Mouse (Mus musculus) MEL (cell line): ENCODE measurements at regions not wholly inside any gene's neighbourhood (a gene's known extent, or its start where the extent isn't known, plus 50 kb on each side); places are given as distances from the start of the nearest gene placed in this dataset.

Source experiments
- DNase-seq: peaks from one replicate; pipeline ENCODE4 v3.0.0; 2011; ENCODE audit warnings: low read depth, low spot score
- H3K27ac ChIP-seq: 2 replicates; pipeline ENCODE4 v1.5.1; 2012; ENCODE audit warnings: low read depth, mild to moderate bottlenecking, control low read depth, low read length, moderate library complexity; ENCODE audit not compliant: control insufficient read depth
- H3K27me3 ChIP-seq, 2 experiments: fragments of 150-350 bp in 1 of 2; sonication (generic) in 1 of 2; 2 replicates each; pipeline ENCODE4 v1.6.1; 2012; ENCODE audit warnings: low read length in 2 of 2, mild to moderate bottlenecking in 2 of 2, improper control_type of control experiment in 1 of 2, moderate library complexity in 1 of 2; ENCODE audit not compliant: insufficient read depth in 2 of 2, control insufficient read depth in 1 of 2
- H3K36me3 ChIP-seq, 2 experiments: 2 replicates each; pipeline ENCODE4 v1.6.1; 2012 to 2014; ENCODE audit warnings: low read length in 2 of 2, improper control_type of control experiment in 1 of 2, inconsistent platforms in 1 of 2, mild to moderate bottlenecking in 1 of 2; ENCODE audit not compliant: insufficient read depth in 2 of 2, control insufficient read depth in 1 of 2
- H3K4me1 ChIP-seq, 2 experiments: fragments of 150-350 bp in 1 of 2; sonication (generic) in 1 of 2; 2 replicates each; pipeline ENCODE4 v1.6.1; 2012; ENCODE audit warnings: low read length in 2 of 2, improper control_type of control experiment in 1 of 2, mild to moderate bottlenecking in 1 of 2; ENCODE audit not compliant: insufficient read depth in 2 of 2, control insufficient read depth in 1 of 2
- H3K4me3 ChIP-seq, 2 experiments: fragments of 150-350 bp in 1 of 2; sonication (generic) in 1 of 2; 2 replicates each; pipeline ENCODE4 v1.5.1; 2012; ENCODE audit warnings: low read depth in 2 of 2, low read length in 2 of 2, mild to moderate bottlenecking in 2 of 2, moderate library complexity in 2 of 2, control low read depth in 1 of 2, improper control_type of control experiment in 1 of 2; ENCODE audit not compliant: control insufficient read depth in 1 of 2, insufficient read depth in 1 of 2
- H3K79me2 ChIP-seq: 2 replicates; pipeline ENCODE4 v1.6.1; 2012; ENCODE audit warnings: mild to moderate bottlenecking, low read length, moderate library complexity; ENCODE audit not compliant: control insufficient read depth, poor library complexity, insufficient read depth
- H3K9ac ChIP-seq: 2 replicates; pipeline ENCODE4 v1.6.1; 2012; ENCODE audit warnings: low read depth, mild to moderate bottlenecking, control low read depth, low read length, moderate library complexity; ENCODE audit not compliant: control insufficient read depth, poor library complexity, severe bottlenecking
- H3K9me3 ChIP-seq: fragments of 150-350 bp; sonication (generic); replicated peaks from 2 replicates; pipeline ENCODE4 v1.6.1; 2012; ENCODE audit warnings: mild to moderate bottlenecking, low read length, improper control_type of control experiment, moderate library complexity; ENCODE audit not compliant: insufficient read depth
- BHLHE40 ChIP-seq: IDR thresholded peaks from 2 replicates; pipeline ENCODE4 v1.6.1; 2012; ENCODE audit warnings: low read depth, mild to moderate bottlenecking, inconsistent platforms, low read length, improper control_type of control experiment, borderline replicate concordance
- CTCF ChIP-seq, 3 experiments: IDR thresholded peaks in 2 of 3; conservative IDR thresholded peaks in 1 of 3; 2 replicates each; pipeline ENCODE4 v1.5.1; 2011 to 2012; ENCODE audit warnings: low read length in 3 of 3, low read depth in 2 of 3, mild to moderate bottlenecking in 2 of 3, improper control_type of control experiment in 1 of 3, inconsistent platforms in 1 of 3, mixed read lengths in 1 of 3, moderate library complexity in 1 of 3; ENCODE audit not compliant: control insufficient read depth in 1 of 3, insufficient read depth in 1 of 3, poor library complexity in 1 of 3, severe bottlenecking in 1 of 3
- ELF1 ChIP-seq: IDR thresholded peaks from 2 replicates; pipeline ENCODE4 v1.6.1; 2014; ENCODE audit warnings: low read depth, mild to moderate bottlenecking, inconsistent platforms, low read length, improper control_type of control experiment, moderate library complexity
- EP300 ChIP-seq, 2 experiments: IDR thresholded peaks; 2 replicates each; pipeline ENCODE4 v1.6.1; 2011; ENCODE audit warnings: improper control_type of control experiment in 2 of 2, low read length in 2 of 2, low read depth in 1 of 2, mild to moderate bottlenecking in 1 of 2
- GABPA ChIP-seq: IDR thresholded peaks from 2 replicates; pipeline ENCODE4 v1.6.1; 2012; ENCODE audit warnings: low read depth, mild to moderate bottlenecking, inconsistent platforms, low read length, improper control_type of control experiment, moderate library complexity
- HCFC1 ChIP-seq: IDR thresholded peaks from 2 replicates; pipeline ENCODE4 v1.6.1; 2012; ENCODE audit warnings: low read depth, mild to moderate bottlenecking, inconsistent platforms, low read length, improper control_type of control experiment, moderate library complexity
- JUND ChIP-seq: IDR thresholded peaks from 2 replicates; pipeline ENCODE4 v1.6.1; 2011; ENCODE audit warnings: low read depth, mild to moderate bottlenecking, improper control_type of control experiment, low read length
- MAZ ChIP-seq: IDR thresholded peaks from 2 replicates; pipeline ENCODE4 v1.6.1; 2012; ENCODE audit warnings: low read depth, mild to moderate bottlenecking, inconsistent platforms, low read length, improper control_type of control experiment
- MXI1 ChIP-seq: IDR thresholded peaks from 2 replicates; pipeline ENCODE4 v1.6.1; 2011; ENCODE audit warnings: mild to moderate bottlenecking, low read depth, low read length, improper control_type of control experiment
- MYB ChIP-seq: IDR thresholded peaks from 2 replicates; pipeline ENCODE4 v1.6.1; 2011; ENCODE audit warnings: mild to moderate bottlenecking, low read depth, low read length, improper control_type of control experiment
- MYC ChIP-seq: IDR thresholded peaks from 2 replicates; pipeline ENCODE4 v1.6.1; 2011; ENCODE audit warnings: low read depth, mild to moderate bottlenecking, low read length, improper control_type of control experiment, moderate library complexity
- NELFE ChIP-seq: IDR thresholded peaks from 2 replicates; pipeline ENCODE4 v1.6.1; 2011; ENCODE audit warnings: low read depth, low read length, improper control_type of control experiment
- NRF1 ChIP-seq: IDR thresholded peaks from 2 replicates; pipeline ENCODE4 v1.6.1; 2014; ENCODE audit warnings: low read depth, mild to moderate bottlenecking, inconsistent platforms, low read length, improper control_type of control experiment, moderate library complexity; ENCODE audit not compliant: poor library complexity, insufficient read depth, severe bottlenecking
- POLR2A ChIP-seq, 2 experiments: IDR thresholded peaks; 2 replicates each; pipeline ENCODE4 v1.6.1; 2011 to 2012; ENCODE audit warnings: low read length in 2 of 2, mild to moderate bottlenecking in 2 of 2, control low read depth in 1 of 2, improper control_type of control experiment in 1 of 2, low read depth in 1 of 2, moderate library complexity in 1 of 2; ENCODE audit not compliant: control insufficient read depth in 1 of 2, insufficient read depth in 1 of 2, poor library complexity in 1 of 2
- POLR2AphosphoS2 ChIP-seq: IDR thresholded peaks from 2 replicates; pipeline ENCODE4 v1.6.1; 2011; ENCODE audit warnings: low read length, improper control_type of control experiment
- POLR2AphosphoS5 ChIP-seq: IDR thresholded peaks from 2 replicates; pipeline ENCODE4 v1.6.1; 2012; ENCODE audit warnings: low read depth, borderline replicate concordance, mild to moderate bottlenecking, inconsistent platforms, low read length, moderate library complexity, mixed read lengths
- RAD21 ChIP-seq: IDR thresholded peaks from 2 replicates; pipeline ENCODE4 v1.6.1; 2011; ENCODE audit warnings: mild to moderate bottlenecking, low read depth, low read length, improper control_type of control experiment
- RCOR1 ChIP-seq: IDR thresholded peaks from 2 replicates; pipeline ENCODE4 v1.6.1; 2012; ENCODE audit warnings: low read depth, mild to moderate bottlenecking, inconsistent platforms, low read length, improper control_type of control experiment
- SMC3 ChIP-seq: IDR thresholded peaks from 2 replicates; pipeline ENCODE4 v1.6.1; 2011; ENCODE audit warnings: low read depth, low read length, improper control_type of control experiment
- TBP ChIP-seq: IDR thresholded peaks from 2 replicates; pipeline ENCODE4 v1.8.0; 2011; ENCODE audit warnings: low read depth, low read length, improper control_type of control experiment
- TCF12 ChIP-seq: IDR thresholded peaks from 2 replicates; pipeline ENCODE4 v1.6.1; 2014; ENCODE audit warnings: low read depth, mild to moderate bottlenecking, inconsistent platforms, low read length, improper control_type of control experiment, moderate library complexity
- UBTF ChIP-seq: IDR thresholded peaks from 2 replicates; pipeline ENCODE4 v1.6.1; 2012; ENCODE audit warnings: low read depth, mild to moderate bottlenecking, inconsistent platforms, low read length, improper control_type of control experiment, moderate library complexity, borderline replicate concordance; ENCODE audit not compliant: insufficient read depth
- USF1 ChIP-seq: IDR thresholded peaks from 2 replicates; pipeline ENCODE4 v1.6.1; 2014; ENCODE audit warnings: low read depth, mild to moderate bottlenecking, inconsistent platforms, low read length, improper control_type of control experiment, moderate library complexity
- USF2 ChIP-seq, 2 experiments: IDR thresholded peaks; 2 replicates each; pipeline ENCODE4 v1.6.1; 2011 to 2012; ENCODE audit warnings: improper control_type of control experiment in 2 of 2, low read length in 2 of 2, borderline replicate concordance in 1 of 2, inconsistent platforms in 1 of 2, low read depth in 1 of 2, mild to moderate bottlenecking in 1 of 2; ENCODE audit not compliant: insufficient read depth in 1 of 2
- ZNF384 ChIP-seq: IDR thresholded peaks from 2 replicates; pipeline ENCODE4 v1.6.1; 2012; ENCODE audit warnings: low read depth, mild to moderate bottlenecking, inconsistent platforms, low read length, improper control_type of control experiment

DNA sequence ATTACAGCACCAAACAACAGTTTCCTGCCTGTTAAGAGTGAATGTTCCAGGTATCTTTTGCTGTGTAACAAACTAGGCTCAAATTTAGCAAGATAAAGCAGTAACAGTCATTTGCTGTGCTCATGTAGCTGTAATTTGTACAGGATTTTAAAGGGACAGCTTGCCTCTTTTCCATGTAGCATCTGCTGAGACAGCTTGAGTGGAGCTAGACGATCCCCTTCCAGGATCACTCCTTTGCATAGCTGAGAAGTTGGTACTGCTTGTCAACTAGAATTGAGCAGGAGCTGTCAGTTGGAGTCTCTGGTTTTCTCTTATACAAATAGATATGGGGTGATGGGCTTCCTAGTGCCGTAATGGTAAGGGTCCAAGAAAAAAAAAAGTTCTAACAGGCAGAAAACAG lies 744.0 kb downstream of the Ntrk3 start:
- no peak overlapping the region for H3K9ac ChIP-seq
- H3K9me3 ChIP-seq: no peaks in the 10 kb centered on the region
- no peaks in the 10 kb centered on the region for H3K27me3 ChIP-seq
- H3K4me3 ChIP-seq: no peak overlapping the region
- TF ChIP-seq RAD21: no peak
- no peak for TF ChIP-seq ZNF384
- no peak for TF ChIP-seq SMC3
- no peak for TF ChIP-seq USF1
- TF ChIP-seq TCF12: no peak
- TF ChIP-seq GABPA: no peak
- no peak for TF ChIP-seq NRF1
- TF ChIP-seq RCOR1: no peak
- no peak for TF ChIP-seq MYB
- TF ChIP-seq POLR2AphosphoS5: no peak
- no peak for TF ChIP-seq UBTF
- TF ChIP-seq HCFC1: no peak
- no peaks in the 10 kb centered on the region for H3K4me1 ChIP-seq
- no peaks in the 10 kb centered on the region for H3K36me3 ChIP-seq
- no peaks in the 10 kb centered on the region for H3K79me2 ChIP-seq
- DNase-seq: no peak
- no peak overlapping the region for H3K27ac ChIP-seq

GRCm38 (mm10) chr7:77990150-77990549 lies 747.7 kb downstream of the Ntrk3 start:
- no peak overlapping the region for H3K27ac ChIP-seq
- TF ChIP-seq MAZ (no peak), MXI1 (no peak), EP300 (IDR thresholded peaks at IDR 0.05; ENCODE audit: low read depth in 1 of 2, low read length in 2 of 2) (no peak), MYB (no peak), BHLHE40 (no peak), NELFE (no peak), USF2 (IDR thresholded peaks at IDR 0.05; ENCODE audit: borderline replicate concordance in 1 of 2, insufficient read depth in 1 of 2, low read depth in 1 of 2, low read length in 2 of 2) (no peak), TBP (no peak), POLR2A (IDR thresholded peaks at IDR 0.05; ENCODE audit: control insufficient read depth in 1 of 2, insufficient read depth in 1 of 2, low read depth in 1 of 2, low read length in 2 of 2, poor library complexity in 1 of 2) (no peak), HCFC1 (no peak), MYC (no peak), JUND (no peak), ELF1 (no peak), POLR2AphosphoS2 (no peak), CTCF (IDR thresholded peaks at IDR 0.05 in 2 of 3, conservative IDR thresholded peaks at IDR 0.05 in 1 of 3; ENCODE audit: control insufficient read depth in 1 of 3, insufficient read depth in 1 of 3, low read depth in 2 of 3, low read length in 3 of 3, poor library complexity in 1 of 3, severe bottlenecking in 1 of 3) (no peak)
- TF ChIP-seq, all 39 proteins: peak for 0
- Histone ChIP-seq H3K4me3 (no peak overlapping the region), H3K4me1 (no peaks in the 10 kb centered on the region), H3K79me2 (no peaks in the 10 kb centered on the region), H3K27me3 (no peaks in the 10 kb centered on the region), H3K9ac (no peak overlapping the region), H3K9me3 (no peaks in the 10 kb centered on the region), H3K36me3 (no peaks in the 10 kb centered on the region)
- DNase-seq: no peak
